Mouse (Mus musculus): ENCODE results near the gene 1600002K03Rik. TPM values are rescaled to one million over a fixed set of nuclear protein-coding genes. Genes with fewer than 3 reads are reported as not detected.
A peak's percentile ranks its signal among the peaks of the same experiment; 100 is the strongest.

The 1600002K03Rik gene
- polyA plus RNA-seq, 1 experiment from 2014 or later = 10.3 TPM

GRCm38 (mm10) chr10:80145896-80146295 lies 26.8 kb upstream of the 1600002K03Rik start:
- peaks cover 30% of the 10 kb centered on the region for H3K4me1 ChIP-seq (ENCODE audit: control insufficient read depth, insufficient read depth, low read length)
- no peaks in the 10 kb centered on the region for H3K9me3 ChIP-seq (ENCODE audit: control insufficient read depth, low read length)
- peak overlapping the region; percentile 7; the same call in 1 of the 2 replicates for H3K27ac ChIP-seq (ENCODE audit: low read depth, low read length)
- no peak for ATAC-seq (ENCODE audit: low FRiP score, low TSS enrichment)
- 85% methylated on average over 6 of the region's 6 CpGs for WGBS
- no peak overlapping the region for H3K9ac ChIP-seq (ENCODE audit: low read depth, low read length)
- no peak overlapping the region for H3K4me2 ChIP-seq (replicated peaks; ENCODE audit: low read depth, low read length)
- H3K4me3 ChIP-seq (ENCODE audit: low read length) = no peak overlapping the region
- H3K36me3 ChIP-seq (ENCODE audit: control insufficient read depth, insufficient read depth, low read length) = peaks cover 33% of the 10 kb centered on the region
- H3K27me3 ChIP-seq (ENCODE audit: control insufficient read depth, insufficient read depth, low read length) = no peaks in the 10 kb centered on the region

- H3K9me3 ChIP-seq (ENCODE audit: control insufficient read depth, low read length) = no peaks in the 10 kb centered on the region
- H3K4me2 ChIP-seq (replicated peaks; ENCODE audit: low read depth, low read length) = no peak overlapping the region
- H3K4me3 ChIP-seq (ENCODE audit: low read length) = 0 out of 2 replicates have a peak overlapping the region, but pooled peaks have one; percentile 6
- H3K27ac ChIP-seq (ENCODE audit: low read depth, low read length) = peak overlapping the region; percentile 98; the same call in 1 of the 2 replicates
- ATAC-seq (ENCODE audit: low FRiP score, low TSS enrichment) = no peak
- H3K36me3 ChIP-seq (ENCODE audit: control insufficient read depth, insufficient read depth, low read length) = peaks cover 39% of the 10 kb centered on the region
- no peaks in the 10 kb centered on the region for H3K27me3 ChIP-seq (ENCODE audit: control insufficient read depth, insufficient read depth, low read length)
- WGBS = 61% methylated on average over 4 of the region's 4 CpGs
- no peak overlapping the region for H3K9ac ChIP-seq (ENCODE audit: low read depth, low read length)
- peaks cover 27% of the 10 kb centered on the region for H3K4me1 ChIP-seq (ENCODE audit: control insufficient read depth, insufficient read depth, low read length)
Measured at GRCm38 (mm10) chr10:80146568-80147011, 26.2 kb upstream of the 1600002K03Rik start.

GRCm38 (mm10) chr10:80147146-80147718 lies 25.5 kb upstream of the 1600002K03Rik start:
- 74% methylated on average over 5 of the region's 5 CpGs for WGBS
- H3K36me3 ChIP-seq (ENCODE audit: control insufficient read depth, insufficient read depth, low read length) = peaks cover 45% of the 10 kb centered on the region
- peak overlapping the region; percentile 98 for H3K27ac ChIP-seq (ENCODE audit: low read depth, low read length)
- H3K9me3 ChIP-seq (ENCODE audit: control insufficient read depth, low read length) = no peaks in the 10 kb centered on the region
- no peaks in the 10 kb centered on the region for H3K27me3 ChIP-seq (ENCODE audit: control insufficient read depth, insufficient read depth, low read length)
- peaks cover 29% of the 10 kb centered on the region for H3K4me1 ChIP-seq (ENCODE audit: control insufficient read depth, insufficient read depth, low read length)
- H3K4me3 ChIP-seq (ENCODE audit: low read length) = peak overlapping the region; percentile 97
- peak; percentile 0; the same call in 1 of the 2 replicates for ATAC-seq (ENCODE audit: low FRiP score, low TSS enrichment)
- H3K9ac ChIP-seq (ENCODE audit: low read depth, low read length) = peak overlapping the region; percentile 72
- H3K4me2 ChIP-seq (replicated peaks; ENCODE audit: low read depth, low read length) = peak overlapping the region; percentile 87

GRCm38 (mm10) chr10:80147719-80148601 lies 24.8 kb upstream of the 1600002K03Rik start, which contains the start of gene Midn:
Gene Midn, plus strand, starts transcription at chr10:80148272.
- WGBS = 2% methylated on average over 39 of the region's 42 CpGs

GRCm38 (mm10) chr10:80148610-80149290 lies 24.0 kb upstream of the 1600002K03Rik start:
- WGBS = under 1% methylated on average over 53 of the region's 57 CpGs
- Histone ChIP-seq H3K4me2 (replicated peaks; ENCODE audit: low read depth, low read length) (peak overlapping the region; percentile 87), H3K9ac (ENCODE audit: low read depth, low read length) (peak overlapping the region; percentile 72), H3K4me3 (ENCODE audit: low read length) (peak overlapping the region; percentile 97), H3K36me3 (ENCODE audit: control insufficient read depth, insufficient read depth, low read length) (peaks cover 55% of the 10 kb centered on the region), H3K27ac (ENCODE audit: low read depth, low read length) (peak overlapping the region; percentile 98), H3K4me1 (ENCODE audit: control insufficient read depth, insufficient read depth, low read length) (peaks cover 41% of the 10 kb centered on the region), H3K9me3 (ENCODE audit: control insufficient read depth, low read length) (no peaks in the 10 kb centered on the region), H3K27me3 (ENCODE audit: control insufficient read depth, insufficient read depth, low read length) (no peaks in the 10 kb centered on the region)
- ATAC-seq (ENCODE audit: low FRiP score, low TSS enrichment) = peak; percentile 43

More at GRCm38 (mm10) chr10:80147719-80148601, 24.8 kb upstream of the 1600002K03Rik start, which contains the start of gene Midn:
- Histone ChIP-seq H3K36me3 (ENCODE audit: control insufficient read depth, insufficient read depth, low read length) (peaks cover 51% of the 10 kb centered on the region), H3K4me1 (ENCODE audit: control insufficient read depth, insufficient read depth, low read length) (peaks cover 34% of the 10 kb centered on the region), H3K4me3 (ENCODE audit: low read length) (peak within 1 kb of the TSS; percentile 97), H3K27me3 (ENCODE audit: control insufficient read depth, insufficient read depth, low read length) (no peaks in the 10 kb centered on the region), H3K9me3 (ENCODE audit: control insufficient read depth, low read length) (no peaks in the 10 kb centered on the region), H3K27ac (ENCODE audit: low read depth, low read length) (peak within 1 kb of the TSS; percentile 98), H3K9ac (ENCODE audit: low read depth, low read length) (peak within 1 kb of the TSS; percentile 72), H3K4me2 (replicated peaks; ENCODE audit: low read depth, low read length) (peak within 1 kb of the TSS; percentile 87)
- ATAC-seq (ENCODE audit: low FRiP score, low TSS enrichment) = peak; percentile 53

- ATAC-seq (ENCODE audit: low FRiP score, low TSS enrichment) = peak; percentile 78
- peaks cover 55% of the 10 kb centered on the region for H3K36me3 ChIP-seq (ENCODE audit: control insufficient read depth, insufficient read depth, low read length)
- peak overlapping the region; percentile 97 for H3K4me3 ChIP-seq (ENCODE audit: low read length)
- H3K4me2 ChIP-seq (replicated peaks; ENCODE audit: low read depth, low read length) = peak overlapping the region; percentile 87
- under 1% methylated on average over 88 of the region's 88 CpGs for WGBS
- peak overlapping the region; percentile 99 for H3K9ac ChIP-seq (ENCODE audit: low read depth, low read length)
- H3K4me1 ChIP-seq (ENCODE audit: control insufficient read depth, insufficient read depth, low read length) = peaks cover 49% of the 10 kb centered on the region
- no peaks in the 10 kb centered on the region for H3K9me3 ChIP-seq (ENCODE audit: control insufficient read depth, low read length)
- H3K27ac ChIP-seq (ENCODE audit: low read depth, low read length) = peak overlapping the region; percentile 99
- no peaks in the 10 kb centered on the region for H3K27me3 ChIP-seq (ENCODE audit: control insufficient read depth, insufficient read depth, low read length)
Measured at GRCm38 (mm10) chr10:80149291-80150225, 23.2 kb upstream of the 1600002K03Rik start.

- peak overlapping the region; percentile 87 for H3K4me2 ChIP-seq (replicated peaks; ENCODE audit: low read depth, low read length)
- H3K27me3 ChIP-seq (ENCODE audit: control insufficient read depth, insufficient read depth, low read length) = no peaks in the 10 kb centered on the region
- under 1% methylated on average over 48 of the region's 71 CpGs for WGBS
- peak overlapping the region; percentile 99 for H3K9ac ChIP-seq (ENCODE audit: low read depth, low read length)
- H3K4me1 ChIP-seq (ENCODE audit: control insufficient read depth, insufficient read depth, low read length) = peaks cover 57% of the 10 kb centered on the region
- H3K4me3 ChIP-seq (ENCODE audit: low read length) = peak overlapping the region; percentile 97
- peaks cover 55% of the 10 kb centered on the region for H3K36me3 ChIP-seq (ENCODE audit: control insufficient read depth, insufficient read depth, low read length)
- peak overlapping the region; percentile 99 for H3K27ac ChIP-seq (ENCODE audit: low read depth, low read length)
- no peaks in the 10 kb centered on the region for H3K9me3 ChIP-seq (ENCODE audit: control insufficient read depth, low read length)
- no peak for ATAC-seq (ENCODE audit: low FRiP score, low TSS enrichment)
Measured at GRCm38 (mm10) chr10:80150226-80151210, 22.2 kb upstream of the 1600002K03Rik start.

All from kidney, embryonic 14.5 days (tissue).